Mouse (Mus musculus): ENCODE measurements at regions not wholly inside any gene's neighbourhood (a gene's known extent, or its start where the extent isn't known, plus 50 kb on each side); places are given as distances from the start of the nearest gene placed in this dataset.
"Not testable (repeated sequence)": the region's sequence is repeated elsewhere in the genome, so short reads cannot be mapped to it uniquely, and the experiment has no call there.

DNA sequence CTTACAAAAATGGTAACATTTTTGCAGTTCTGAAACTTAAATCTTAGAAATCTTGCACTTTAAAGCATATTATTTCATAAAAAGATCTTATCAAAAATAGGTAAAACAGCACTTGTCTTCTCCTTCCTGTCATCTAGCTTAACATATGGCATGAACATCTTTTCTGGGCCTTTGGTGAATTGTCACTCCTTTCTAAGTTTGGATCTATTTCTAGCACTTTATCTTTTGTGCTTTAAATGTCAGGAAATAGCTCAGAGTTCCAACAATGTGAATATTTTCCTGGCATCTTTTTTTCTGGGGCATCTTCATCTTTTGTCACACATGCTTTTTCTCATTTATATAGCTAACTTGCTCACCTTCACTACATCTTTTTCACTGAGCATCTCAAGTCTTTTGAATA lies 527.4 kb upstream of the Gm5150 start:
- Histone ChIP-seq H3K4me2 (ENCODE audit: low read depth, low read length) (no peak overlapping the region), H3K27ac (ENCODE audit: low read length) (no peak overlapping the region), H3K27me3 (ENCODE audit: control insufficient read depth, insufficient read depth, low read depth, low read length) (no peaks in the 10 kb centered on the region), H3K4me1 (replicated peaks; ENCODE audit: control insufficient read depth, insufficient read depth, low read length) (no peaks in the 10 kb centered on the region), H3K36me3 (ENCODE audit: control insufficient read depth, insufficient read depth, low read length) (no peaks in the 10 kb centered on the region), H3K4me3 (ENCODE audit: low read length) (no peak overlapping the region), H3K9me3 (ENCODE audit: control insufficient read depth, low read length) (no peaks in the 10 kb centered on the region), H3K9ac (ENCODE audit: low read length) (no peak overlapping the region)
- no peak for ATAC-seq (ENCODE audit: low read depth)

DNA sequence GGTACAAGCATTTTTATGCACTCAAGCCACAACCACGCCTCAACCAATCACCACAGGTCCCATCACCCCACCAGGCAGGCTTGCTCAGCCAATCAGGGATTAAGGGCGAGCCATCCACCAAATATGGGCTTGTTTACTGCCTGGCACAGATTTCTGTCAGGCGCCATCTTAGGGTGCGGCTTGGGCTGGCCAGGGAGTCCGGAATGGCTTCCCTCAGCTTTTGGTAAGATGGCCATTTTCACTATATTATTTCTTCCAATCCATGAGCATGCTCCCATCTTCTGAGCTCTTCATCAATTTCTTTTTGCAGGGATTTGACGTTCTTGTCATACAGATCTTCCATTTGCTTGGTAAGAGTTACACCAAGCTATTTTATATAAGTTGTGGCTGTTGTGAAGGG lies 521.3 kb upstream of the Gm5150 start:
- H3K4me1 ChIP-seq (replicated peaks; ENCODE audit: control insufficient read depth, insufficient read depth, low read length); H3K27me3 ChIP-seq (ENCODE audit: control insufficient read depth, insufficient read depth, low read depth, low read length); H3K4me3 ChIP-seq (ENCODE audit: low read length); H3K9ac ChIP-seq (ENCODE audit: low read length); H3K4me2 ChIP-seq (ENCODE audit: low read depth, low read length); ATAC-seq (ENCODE audit: low read depth); H3K27ac ChIP-seq (ENCODE audit: low read length); H3K36me3 ChIP-seq (ENCODE audit: control insufficient read depth, insufficient read depth, low read length); H3K9me3 ChIP-seq (ENCODE audit: control insufficient read depth, low read length): not testable (repeated sequence)
- 77% methylated on average over 6 of the region's 6 CpGs for WGBS

DNA sequence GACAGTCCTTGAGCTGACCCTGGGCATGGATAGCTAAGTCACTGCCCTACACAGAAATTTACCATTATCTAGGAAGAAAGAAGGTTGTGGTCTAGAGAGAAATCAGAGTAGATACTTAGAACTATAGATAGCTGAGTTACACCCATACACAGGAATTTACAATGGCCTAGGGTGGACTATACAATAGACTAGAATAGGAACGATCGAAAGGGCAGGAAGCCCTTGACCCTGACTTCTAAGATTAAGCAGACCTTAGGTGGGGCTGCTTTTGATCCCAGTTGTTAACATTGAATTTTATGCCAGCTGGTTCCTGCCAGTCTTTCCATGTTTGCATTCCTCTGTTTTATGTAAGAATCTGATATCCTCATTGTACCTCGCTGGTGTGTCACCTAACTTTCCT lies 482.2 kb upstream of the Gm5150 start:
- H3K4me1 ChIP-seq (replicated peaks; ENCODE audit: control insufficient read depth, insufficient read depth, low read length); H3K27me3 ChIP-seq (ENCODE audit: control insufficient read depth, insufficient read depth, low read depth, low read length); H3K9ac ChIP-seq (ENCODE audit: low read length); H3K27ac ChIP-seq (ENCODE audit: low read length); ATAC-seq (ENCODE audit: low read depth); H3K9me3 ChIP-seq (ENCODE audit: control insufficient read depth, low read length); H3K4me3 ChIP-seq (ENCODE audit: low read length); H3K4me2 ChIP-seq (ENCODE audit: low read depth, low read length); H3K36me3 ChIP-seq (ENCODE audit: control insufficient read depth, insufficient read depth, low read length): not testable (repeated sequence)
- WGBS = 82% methylated on average over 3 of the region's 3 CpGs

DNA sequence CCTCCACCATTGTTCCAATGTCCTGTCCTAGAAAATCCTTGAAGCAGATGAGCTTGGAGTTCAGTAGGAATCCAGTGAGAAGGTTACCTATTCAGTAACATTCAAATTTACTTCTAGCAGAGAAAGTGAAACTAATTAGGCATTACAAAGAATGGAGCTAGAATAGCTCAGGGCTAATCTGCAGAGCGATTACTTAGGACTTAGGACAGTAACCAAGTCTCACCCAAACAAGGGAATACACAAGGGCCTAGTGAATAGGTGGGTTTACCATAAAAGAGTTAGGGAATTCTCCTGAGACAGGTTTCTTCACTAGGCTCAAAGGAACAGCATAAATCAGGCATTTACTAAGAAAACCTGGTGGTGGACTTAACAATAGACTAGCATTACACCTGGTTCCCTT lies 476.5 kb upstream of the Gm5150 start:
- H3K9me3 ChIP-seq (ENCODE audit: control insufficient read depth, low read length) = no peaks in the 10 kb centered on the region
- ATAC-seq (ENCODE audit: low read depth) = no peak
- no peak overlapping the region for H3K4me3 ChIP-seq (ENCODE audit: low read length)
- H3K4me1 ChIP-seq (replicated peaks; ENCODE audit: control insufficient read depth, insufficient read depth, low read length) = no peaks in the 10 kb centered on the region
- H3K4me2 ChIP-seq (ENCODE audit: low read depth, low read length) = no peak overlapping the region
- H3K27ac ChIP-seq (ENCODE audit: low read length) = no peak overlapping the region
- no peaks in the 10 kb centered on the region for H3K27me3 ChIP-seq (ENCODE audit: control insufficient read depth, insufficient read depth, low read depth, low read length)
- no peaks in the 10 kb centered on the region for H3K36me3 ChIP-seq (ENCODE audit: control insufficient read depth, insufficient read depth, low read length)
- H3K9ac ChIP-seq (ENCODE audit: low read length) = no peak overlapping the region
- 77% methylated on average over 1 of the region's 1 CpGs for WGBS

DNA sequence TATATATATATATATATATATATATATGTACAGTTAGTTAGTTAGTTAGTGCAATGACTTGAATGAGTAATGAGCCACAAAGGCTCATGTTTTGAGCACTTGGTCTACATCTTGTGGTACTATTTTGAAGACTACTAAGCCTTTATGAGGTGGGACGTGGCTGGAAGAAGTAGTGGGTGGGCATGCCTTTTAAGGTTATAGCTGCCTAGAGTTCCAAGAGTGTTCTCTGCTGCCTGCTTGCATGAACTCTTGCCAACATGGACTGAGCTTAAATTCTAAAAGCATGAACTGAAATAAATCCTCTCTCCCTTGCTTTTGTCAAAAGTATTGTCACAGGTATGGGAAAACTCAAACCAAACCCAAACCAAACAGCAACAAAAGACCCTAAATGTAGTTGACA lies 465.1 kb upstream of the Gm5150 start:
- Histone ChIP-seq H3K27me3 (ENCODE audit: control insufficient read depth, insufficient read depth, low read depth, low read length) (no peaks in the 10 kb centered on the region), H3K4me1 (replicated peaks; ENCODE audit: control insufficient read depth, insufficient read depth, low read length) (no peaks in the 10 kb centered on the region), H3K9me3 (ENCODE audit: control insufficient read depth, low read length) (no peaks in the 10 kb centered on the region), H3K4me3 (ENCODE audit: low read length) (no peak overlapping the region), H3K27ac (ENCODE audit: low read length) (no peak overlapping the region), H3K36me3 (ENCODE audit: control insufficient read depth, insufficient read depth, low read length) (no peaks in the 10 kb centered on the region), H3K4me2 (ENCODE audit: low read depth, low read length) (no peak overlapping the region), H3K9ac (ENCODE audit: low read length) (no peak overlapping the region)
- WGBS = 74% methylated on average over 1 of the region's 1 CpGs
- no peak for ATAC-seq (ENCODE audit: low read depth)

DNA sequence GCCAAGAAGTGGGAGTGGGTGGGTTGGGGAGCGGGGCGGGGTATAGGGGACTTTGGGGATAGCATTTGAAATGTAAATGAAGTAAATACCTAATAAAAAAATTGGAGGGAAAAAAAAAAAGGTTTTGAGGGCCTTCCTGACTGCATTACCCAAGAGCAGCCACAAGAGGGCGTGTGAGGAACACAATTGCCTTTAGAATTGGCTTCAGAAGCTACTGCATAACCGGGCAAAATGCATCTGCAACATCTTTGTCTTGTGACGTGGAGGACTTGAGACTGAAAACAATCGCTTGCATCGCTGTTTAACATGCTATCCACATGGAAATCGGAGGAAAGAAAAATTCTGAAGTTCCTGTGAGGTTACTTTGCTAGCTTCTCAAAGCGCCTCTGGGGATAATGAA lies 460.2 kb upstream of the Gm5150 start:
- no peak overlapping the region for H3K4me3 ChIP-seq (ENCODE audit: low read length)
- H3K36me3 ChIP-seq (ENCODE audit: control insufficient read depth, insufficient read depth, low read length) = no peaks in the 10 kb centered on the region
- no peaks in the 10 kb centered on the region for H3K9me3 ChIP-seq (ENCODE audit: control insufficient read depth, low read length)
- ATAC-seq (ENCODE audit: low read depth) = no peak
- H3K4me1 ChIP-seq (replicated peaks; ENCODE audit: control insufficient read depth, insufficient read depth, low read length) = no peaks in the 10 kb centered on the region
- H3K9ac ChIP-seq (ENCODE audit: low read length) = no peak overlapping the region
- no peaks in the 10 kb centered on the region for H3K27me3 ChIP-seq (ENCODE audit: control insufficient read depth, insufficient read depth, low read depth, low read length)
- H3K4me2 ChIP-seq (ENCODE audit: low read depth, low read length) = no peak overlapping the region
- 15% methylated on average over 9 of the region's 9 CpGs for WGBS
- no peak overlapping the region for H3K27ac ChIP-seq (ENCODE audit: low read length)

DNA sequence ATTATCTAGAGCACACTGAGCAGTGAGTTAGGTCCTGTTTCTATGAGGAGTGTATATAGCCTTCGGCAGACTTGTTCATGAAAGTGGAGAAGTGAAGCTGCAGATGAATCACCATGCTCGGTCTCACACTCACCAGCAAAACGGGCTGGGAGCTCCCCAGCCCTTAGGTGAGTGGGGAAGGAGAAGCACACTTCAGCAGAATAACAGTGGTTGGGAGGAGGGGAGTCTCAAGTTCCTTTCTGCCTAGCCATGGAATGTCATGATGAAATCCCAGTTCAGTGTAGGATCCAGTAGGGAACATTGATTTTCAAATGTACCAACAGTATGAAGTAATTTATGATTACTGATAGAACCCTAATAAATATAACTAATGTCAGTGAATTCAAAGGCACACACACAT lies 459.1 kb upstream of the Gm5150 start:
- WGBS = 46% methylated on average over 3 of the region's 3 CpGs
- Histone ChIP-seq H3K9me3 (ENCODE audit: control insufficient read depth, low read length) (no peaks in the 10 kb centered on the region), H3K9ac (ENCODE audit: low read length) (no peak overlapping the region), H3K27me3 (ENCODE audit: control insufficient read depth, insufficient read depth, low read depth, low read length) (no peaks in the 10 kb centered on the region), H3K4me2 (ENCODE audit: low read depth, low read length) (no peak overlapping the region), H3K27ac (ENCODE audit: low read length) (no peak overlapping the region), H3K4me3 (ENCODE audit: low read length) (no peak overlapping the region), H3K4me1 (replicated peaks; ENCODE audit: control insufficient read depth, insufficient read depth, low read length) (no peaks in the 10 kb centered on the region), H3K36me3 (ENCODE audit: control insufficient read depth, insufficient read depth, low read length) (no peaks in the 10 kb centered on the region)
- ATAC-seq (ENCODE audit: low read depth) = no peak

DNA sequence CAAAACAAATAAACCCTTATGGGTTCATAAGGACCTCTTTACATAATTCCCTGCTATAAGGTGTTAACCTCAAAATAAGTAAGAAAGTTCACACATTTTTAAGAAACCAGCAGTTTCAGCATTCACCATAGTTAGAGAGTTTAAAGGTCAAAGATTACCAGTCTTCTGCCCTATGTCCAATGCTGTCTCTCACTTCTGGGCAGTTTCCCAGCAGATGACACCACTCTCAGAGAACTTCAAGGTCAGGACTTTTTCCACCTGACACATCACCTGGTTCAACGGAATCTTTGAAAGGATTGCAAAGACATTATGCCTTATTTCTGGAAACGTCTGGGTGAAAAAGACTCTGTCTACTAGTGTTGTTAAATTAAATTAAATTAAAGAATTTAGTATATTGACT lies 458.1 kb upstream of the Gm5150 start:
- no peak for ATAC-seq (ENCODE audit: low read depth)
- Histone ChIP-seq H3K9ac (ENCODE audit: low read length) (no peak overlapping the region), H3K4me1 (replicated peaks; ENCODE audit: control insufficient read depth, insufficient read depth, low read length) (no peaks in the 10 kb centered on the region), H3K4me3 (ENCODE audit: low read length) (no peak overlapping the region), H3K4me2 (ENCODE audit: low read depth, low read length) (no peak overlapping the region), H3K9me3 (ENCODE audit: control insufficient read depth, low read length) (no peaks in the 10 kb centered on the region), H3K36me3 (ENCODE audit: control insufficient read depth, insufficient read depth, low read length) (no peaks in the 10 kb centered on the region), H3K27ac (ENCODE audit: low read length) (no peak overlapping the region), H3K27me3 (ENCODE audit: control insufficient read depth, insufficient read depth, low read depth, low read length) (no peaks in the 10 kb centered on the region)
- WGBS = 68% methylated on average over 2 of the region's 2 CpGs

DNA sequence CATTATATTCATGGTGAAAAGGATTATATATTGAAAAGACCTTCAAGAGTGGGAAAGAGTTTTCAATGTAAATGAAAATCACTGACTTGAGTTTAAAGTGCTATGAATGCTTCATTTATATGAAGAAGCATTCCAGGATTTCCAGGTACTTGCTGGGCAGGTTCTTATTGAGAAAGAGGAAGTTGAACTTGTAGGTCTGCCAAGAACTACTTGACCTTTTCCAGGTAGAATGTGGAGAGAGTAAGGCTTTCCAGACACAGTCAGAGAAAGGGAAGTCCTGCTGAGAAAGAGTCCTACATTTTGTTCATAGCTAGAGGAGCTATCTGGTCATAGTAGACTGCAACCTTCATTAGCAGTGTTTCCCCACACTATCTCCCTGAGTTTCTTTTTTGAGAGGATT lies 426.8 kb upstream of the Gm5150 start:
- no peak overlapping the region for H3K9ac ChIP-seq (ENCODE audit: low read length)
- ATAC-seq (ENCODE audit: low read depth) = peak; percentile 75

DNA sequence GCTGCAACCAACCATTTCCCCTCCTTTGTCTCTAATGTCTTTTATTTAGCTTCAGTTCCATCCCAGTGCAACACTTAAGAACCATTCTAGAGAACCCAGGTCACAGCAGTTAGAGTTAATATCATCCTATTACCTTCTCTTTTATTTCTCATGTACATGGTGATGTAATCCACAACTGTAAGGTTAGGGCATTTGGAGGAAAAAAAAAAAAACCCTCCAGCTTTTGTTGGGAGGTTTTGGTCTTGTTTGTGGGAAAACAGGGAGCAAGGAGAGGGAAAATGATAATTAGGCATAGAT lies 425.5 kb upstream of the Gm5150 start:
- no peak for ATAC-seq (ENCODE audit: low read depth)
- Histone ChIP-seq H3K4me3 (ENCODE audit: low read length) (no peak overlapping the region), H3K36me3 (ENCODE audit: control insufficient read depth, insufficient read depth, low read length) (no peaks in the 10 kb centered on the region), H3K9ac (ENCODE audit: low read length) (no peak overlapping the region), H3K4me1 (replicated peaks; ENCODE audit: control insufficient read depth, insufficient read depth, low read length) (no peaks in the 10 kb centered on the region), H3K9me3 (ENCODE audit: control insufficient read depth, low read length) (no peaks in the 10 kb centered on the region), H3K27me3 (ENCODE audit: control insufficient read depth, insufficient read depth, low read depth, low read length) (no peaks in the 10 kb centered on the region), H3K4me2 (ENCODE audit: low read depth, low read length) (no peak overlapping the region), H3K27ac (ENCODE audit: low read length) (no peak overlapping the region)

More for the DNA sequence above, 426.8 kb upstream of the Gm5150 start:
- no peak overlapping the region for H3K4me3 ChIP-seq (ENCODE audit: low read length)
- no peaks in the 10 kb centered on the region for H3K4me1 ChIP-seq (replicated peaks; ENCODE audit: control insufficient read depth, insufficient read depth, low read length)
- no peaks in the 10 kb centered on the region for H3K36me3 ChIP-seq (ENCODE audit: control insufficient read depth, insufficient read depth, low read length)
- H3K9me3 ChIP-seq (ENCODE audit: control insufficient read depth, low read length) = no peaks in the 10 kb centered on the region
- H3K4me2 ChIP-seq (ENCODE audit: low read depth, low read length) = no peak overlapping the region
- no peaks in the 10 kb centered on the region for H3K27me3 ChIP-seq (ENCODE audit: control insufficient read depth, insufficient read depth, low read depth, low read length)
- no peak overlapping the region for H3K27ac ChIP-seq (ENCODE audit: low read length)

Measured in lung, embryonic 16.5 days (tissue).